Mouse (Mus musculus) embryonic stem cell, embryonic (primary cell): ENCODE results near the gene 4933406M09Rik.

Source experiments
- CTCF ChIA-PET, 4 experiments: fragments of 300-600 bp in 2 of 4; fragments of 350-600 bp in 2 of 4; sonication (Branson Sonifier 250); formaldehyde crosslinking; loops; one replicate each; lab custom pipeline; 2022; ENCODE audit warnings: inconsistent platforms in 2 of 4; lab: Charles Lee
- POLR2A ChIA-PET, 4 experiments: fragments of 300-600 bp in 2 of 4; fragments of 350-600 bp in 2 of 4; sonication (Branson Sonifier 250); formaldehyde crosslinking; loops; one replicate each; lab custom pipeline; 2022; ENCODE audit warnings: antibody characterized with exemption in 4 of 4, inconsistent platforms in 1 of 4; lab: Charles Lee

4933406M09Rik gene

DNA sequence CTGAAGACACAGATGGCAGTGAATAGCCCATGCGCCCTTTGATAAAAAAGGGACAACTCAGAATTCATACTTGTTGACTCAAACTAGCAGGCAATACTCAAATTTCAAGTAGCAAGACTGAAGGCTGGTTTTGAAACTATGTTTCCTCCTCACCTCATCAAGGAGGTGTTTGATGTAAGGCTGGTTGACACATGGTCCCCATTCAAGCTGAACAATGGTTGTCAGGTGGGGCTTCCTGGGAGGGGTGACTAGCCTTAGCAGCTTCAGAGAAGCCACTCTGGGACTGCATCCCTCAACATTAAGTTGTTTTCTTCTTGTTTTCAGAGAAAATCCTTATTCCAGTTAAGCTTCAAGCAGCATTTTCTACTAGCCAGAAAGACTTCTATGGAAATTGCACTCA lies at the start of gene 4933406M09Rik:
4933406M09Rik (plus strand) TSS at position 275 of the 400 bp plus-strand sequence.
- ChIA-PET CTCF (no interaction called here), POLR2A (interaction anchor here in 2 of 4 experiments (1.0 to 1.4 kb wide), 2 partner anchors 16 to 20 kb away, joined by 3 to 4 read pairs; partner anchors contain the start of gene Cyb5r1 (in 1 of the 2))

DNA sequence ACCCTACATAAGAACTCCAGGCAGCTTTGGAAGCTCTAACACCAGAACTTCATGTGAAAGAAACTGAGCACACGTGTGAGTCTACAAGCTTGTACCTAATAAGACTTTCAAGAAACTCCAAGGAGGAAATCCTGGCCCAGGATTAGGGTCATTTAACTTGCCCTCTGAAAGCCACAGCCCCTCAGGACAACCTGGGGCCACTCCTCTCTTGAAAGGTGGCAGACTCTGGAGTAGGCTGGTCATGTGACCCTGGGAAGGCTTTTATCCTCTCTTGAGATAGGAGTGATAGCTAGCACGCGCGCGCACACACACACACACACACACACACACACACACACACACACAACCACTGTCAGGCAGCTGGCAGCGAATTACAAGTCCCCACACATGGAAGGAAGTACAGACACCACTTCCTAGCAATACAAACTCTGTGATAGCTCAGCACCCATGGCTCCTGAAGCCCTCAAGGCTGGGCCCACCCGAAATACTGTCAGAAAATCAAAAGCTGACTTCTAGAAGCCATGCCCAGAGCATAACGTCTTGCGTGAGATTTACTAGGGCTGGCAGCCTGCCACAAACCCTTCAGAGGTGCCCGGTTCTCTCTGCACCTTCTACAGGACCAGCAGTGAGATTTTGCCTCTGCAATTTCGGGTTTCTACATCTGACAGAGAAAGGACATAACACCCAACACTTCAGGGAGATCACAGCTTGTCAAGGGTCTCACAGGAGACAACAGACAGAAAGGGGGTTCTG lies 48.6 kb upstream of the 4933406M09Rik start:
- ChIA-PET CTCF (interaction anchor here (0.5 to 1.9 kb wide), 11 partner anchors 8 to 479 kb away, joined by 3 to 7 read pairs (median 4); partner anchors contain the start of gene Rabif (in 1 of the 4)), POLR2A (interaction anchor here (0.7 to 2.1 kb wide), 20 partner anchors 8 to 667 kb away, joined by 3 to 8 read pairs (median 4); partner anchors contain the start of gene Btg2 (in 1 of the 4))

DNA sequence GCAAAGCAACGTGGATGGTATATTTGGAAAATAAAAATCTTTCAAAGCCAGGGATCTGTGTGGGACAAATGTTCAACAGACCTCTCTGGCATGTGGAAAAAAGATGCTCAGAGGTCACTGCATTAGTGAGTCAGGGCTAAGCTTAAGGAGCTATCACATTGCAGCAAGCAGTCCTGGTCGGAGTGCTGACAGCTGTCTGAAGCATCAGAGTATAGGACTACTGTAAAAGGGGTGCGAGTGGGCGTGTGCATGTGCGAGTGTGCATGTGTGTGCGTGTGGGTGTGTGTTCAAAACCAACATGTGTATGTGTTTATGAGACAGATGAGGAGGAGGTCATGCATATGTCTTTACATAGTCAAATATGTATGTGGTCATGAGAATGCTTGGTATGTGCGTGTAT lies 46.6 kb upstream of the 4933406M09Rik start:
- ChIA-PET POLR2A (interaction anchor here in 2 of 4 experiments (0.9 to 2.1 kb wide), 3 partner anchors 11 to 17 kb away, joined by 3 to 6 read pairs (median 4); no protein-coding TSS in a partner anchor), CTCF (interaction anchor here in 2 of 4 experiments (0.6 to 0.8 kb wide), 2 partner anchors 75 to 228 kb away, joined by 3 read pairs; partner anchors contain the start of gene Chit1 (in 1 of the 2))

DNA sequence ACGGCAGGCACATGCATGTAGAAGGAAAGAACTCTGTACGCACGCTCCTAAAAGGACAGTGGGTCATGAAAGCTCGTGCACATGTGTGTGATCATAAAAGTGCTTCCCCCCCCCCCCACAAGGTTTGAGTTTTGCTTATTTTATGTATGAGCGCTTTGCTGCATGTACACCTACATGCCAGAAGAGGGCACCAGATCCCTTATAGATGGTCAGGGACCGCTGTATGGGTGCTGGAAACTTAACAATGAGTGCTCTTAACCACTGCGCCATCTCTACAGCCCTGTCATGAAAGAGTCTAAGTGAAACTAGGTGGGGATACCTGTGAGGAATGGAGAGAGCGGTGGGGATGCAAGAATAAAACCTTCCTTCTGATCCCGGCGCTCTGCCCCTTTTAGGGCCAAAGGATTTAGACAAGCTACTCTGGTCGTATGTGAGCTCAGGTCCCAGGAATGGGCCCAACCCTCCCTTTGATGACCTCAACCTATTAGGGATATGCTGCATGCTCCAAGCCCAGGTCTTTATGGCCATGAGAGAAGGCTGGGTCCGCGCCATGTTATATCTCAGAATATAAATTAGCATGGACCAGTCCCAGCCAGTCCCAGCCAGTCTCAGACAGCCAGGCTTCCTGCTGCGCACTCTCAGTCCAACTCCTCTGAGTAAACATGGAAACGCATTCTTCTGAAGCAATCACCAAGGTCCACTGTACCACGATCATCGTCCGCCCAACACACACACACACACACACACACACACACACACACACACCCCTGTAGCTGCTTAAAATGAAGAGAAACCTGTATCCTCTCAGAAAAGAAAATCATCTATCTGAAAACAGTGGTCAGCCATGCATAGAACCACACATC lies 45.8 kb upstream of the 4933406M09Rik start:
- POLR2A ChIA-PET, result interaction anchor here in 3 of 4 experiments (0.7 to 2.1 kb wide), 7 partner anchors 11 to 231 kb away, joined by 3 to 6 read pairs (median 3); partner anchors contain the start of gene Klhl12 (in 1 of the 3)
- CTCF ChIA-PET, result interaction anchor here in 3 of 4 experiments (0.6 to 1.0 kb wide), 12 partner anchors 8 to 515 kb away, joined by 3 to 5 read pairs (median 3); partner anchors contain the start of genes Chit1 (in 1 of the 3) and Rabif (in 1 of the 3)

DNA sequence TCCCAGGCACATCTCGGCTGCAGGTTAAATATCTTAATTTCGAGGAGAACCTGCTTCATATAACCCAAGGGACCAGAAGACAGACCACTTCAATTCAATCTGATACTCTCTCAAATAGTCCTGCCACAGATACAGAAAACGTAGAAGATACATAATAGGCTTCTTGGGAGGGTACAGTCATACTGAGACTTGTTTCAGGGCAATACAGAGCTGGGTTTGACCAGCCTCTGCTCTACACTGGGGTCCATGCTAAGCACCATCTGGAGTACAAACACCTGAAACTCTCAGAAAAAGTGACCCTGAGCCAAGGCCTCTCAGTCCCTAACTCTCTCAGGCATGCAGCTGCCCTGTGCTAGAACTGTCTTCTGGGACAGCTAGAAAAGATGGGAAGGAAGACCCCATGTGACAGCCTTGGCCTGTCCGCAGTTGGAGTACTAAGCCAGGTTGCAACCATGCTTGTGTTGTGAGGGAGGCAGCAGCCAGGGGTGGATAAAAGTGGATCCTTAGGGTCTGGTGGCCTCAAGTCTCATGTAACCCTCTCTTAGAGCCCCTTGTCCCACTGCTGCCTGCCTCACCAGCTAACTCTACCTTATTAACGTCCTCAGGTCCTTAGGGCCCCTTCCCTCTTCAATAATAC lies 44.0 kb upstream of the 4933406M09Rik start:
- CTCF ChIA-PET, result interaction anchor here in 1 of 4 experiments (1.0 to 1.4 kb wide), 2 partner anchors 10 to 219 kb away, joined by 3 read pairs; no protein-coding TSS in a partner anchor

DNA sequence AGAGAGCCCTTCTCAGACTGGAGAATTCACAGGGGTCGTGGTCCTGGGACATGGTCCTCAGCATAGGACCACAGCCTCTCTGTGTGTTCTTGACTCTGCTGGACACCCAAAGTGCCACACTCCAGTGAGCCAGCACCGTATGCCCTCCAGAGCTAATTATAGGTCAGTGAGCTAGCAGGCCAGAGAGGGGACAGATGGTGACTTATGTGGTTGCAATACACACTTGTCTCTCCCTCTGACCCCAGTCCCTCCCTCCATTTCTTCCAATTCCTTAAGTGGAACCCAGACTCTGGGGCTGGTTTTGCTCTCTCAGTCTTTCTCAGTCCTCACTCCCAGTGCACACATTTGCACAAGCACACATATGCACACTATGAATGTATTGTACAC lies 43.5 kb upstream of the 4933406M09Rik start:
- ChIA-PET CTCF (interaction anchor here in 2 of 4 experiments (0.8 to 1.4 kb wide), 3 partner anchors 10 to 222 kb away, joined by 3 read pairs; no protein-coding TSS in a partner anchor), POLR2A (interaction anchor here in 2 of 4 experiments (0.6 to 5.8 kb wide), 10 partner anchors 12 to 235 kb away, joined by 3 to 41 read pairs (median 4); partner anchors contain the start of genes Cyb5r1 (in 1 of the 2) and Klhl12 (in 1 of the 2))

More for the DNA sequence above, 44.0 kb upstream of the 4933406M09Rik start:
- POLR2A ChIA-PET, result interaction anchor here in 1 of 4 experiments (1.0 to 5.8 kb wide), 5 partner anchors 13 to 151 kb away, joined by 3 to 41 read pairs (median 5); no protein-coding TSS in a partner anchor

DNA sequence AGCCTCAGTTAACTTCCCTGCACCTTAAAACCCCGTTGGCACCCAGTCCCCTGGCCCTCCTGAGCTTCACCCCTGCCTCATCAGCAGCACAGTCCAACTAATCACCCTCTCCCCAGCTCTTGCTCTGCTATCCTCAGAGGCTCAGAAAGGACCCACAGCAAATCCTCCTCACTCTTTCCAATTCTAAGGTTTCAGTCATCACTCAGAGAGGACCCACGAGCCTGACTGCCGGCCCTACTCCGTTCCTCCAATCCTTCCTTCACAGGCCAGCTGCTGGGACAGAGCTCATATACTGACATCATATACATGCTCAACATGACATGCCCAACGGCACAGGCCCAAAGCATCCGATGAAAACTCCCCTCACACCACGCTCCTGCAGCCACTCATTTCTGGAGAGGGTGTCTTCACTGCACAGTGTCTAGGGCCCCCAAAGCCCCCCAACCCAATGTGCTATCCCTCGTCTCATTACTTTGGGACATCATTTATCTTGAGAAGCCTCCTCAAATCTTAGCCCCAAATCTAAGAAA lies 42.9 kb upstream of the 4933406M09Rik start:
- POLR2A ChIA-PET, result interaction anchor here in 3 of 4 experiments (0.5 to 5.8 kb wide), 14 partner anchors 9 to 619 kb away, joined by 3 to 41 read pairs (median 4); partner anchors contain the start of genes Cyb5r1 (in 1 of the 3), Klhl12 (in 1 of the 3) and Ube2t (in 1 of the 3)
- CTCF ChIA-PET, result interaction anchor here in 3 of 4 experiments (0.8 to 1.4 kb wide), 5 partner anchors 11 to 222 kb away, joined by 3 to 5 read pairs (median 3); no protein-coding TSS in a partner anchor

DNA sequence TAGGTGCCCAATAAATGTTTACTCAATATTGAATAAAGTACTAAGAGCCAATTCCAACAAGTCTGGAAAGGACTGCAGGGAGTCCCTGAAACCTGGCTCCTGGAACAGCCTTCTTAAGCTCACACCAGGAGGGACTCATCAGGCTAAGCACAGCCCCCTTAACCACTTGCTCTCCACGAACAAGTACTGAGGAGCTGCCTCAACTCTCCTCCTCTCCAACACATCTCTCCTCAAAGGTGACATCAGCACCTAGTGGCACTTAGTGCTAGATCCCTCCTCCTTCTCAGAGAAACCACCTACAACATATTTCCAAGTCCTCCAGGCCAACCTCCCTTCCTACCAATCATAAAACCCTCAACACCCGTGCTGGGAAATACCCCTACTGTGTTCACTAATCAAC lies 42.2 kb upstream of the 4933406M09Rik start:
- POLR2A ChIA-PET, result interaction anchor here in 3 of 4 experiments (0.6 to 5.8 kb wide), 18 partner anchors 9 to 919 kb away, joined by 3 to 41 read pairs (median 5); partner anchors contain the start of genes Klhl12 (in 2 of the 3), Adipor1 (in 1 of the 3), Cyb5r1 (in 1 of the 3) and Sox13 (in 1 of the 3)
- CTCF ChIA-PET, result interaction anchor here (0.6 to 2.0 kb wide), 6 partner anchors 11 to 223 kb away, joined by 3 to 5 read pairs (median 4); no protein-coding TSS in a partner anchor

DNA sequence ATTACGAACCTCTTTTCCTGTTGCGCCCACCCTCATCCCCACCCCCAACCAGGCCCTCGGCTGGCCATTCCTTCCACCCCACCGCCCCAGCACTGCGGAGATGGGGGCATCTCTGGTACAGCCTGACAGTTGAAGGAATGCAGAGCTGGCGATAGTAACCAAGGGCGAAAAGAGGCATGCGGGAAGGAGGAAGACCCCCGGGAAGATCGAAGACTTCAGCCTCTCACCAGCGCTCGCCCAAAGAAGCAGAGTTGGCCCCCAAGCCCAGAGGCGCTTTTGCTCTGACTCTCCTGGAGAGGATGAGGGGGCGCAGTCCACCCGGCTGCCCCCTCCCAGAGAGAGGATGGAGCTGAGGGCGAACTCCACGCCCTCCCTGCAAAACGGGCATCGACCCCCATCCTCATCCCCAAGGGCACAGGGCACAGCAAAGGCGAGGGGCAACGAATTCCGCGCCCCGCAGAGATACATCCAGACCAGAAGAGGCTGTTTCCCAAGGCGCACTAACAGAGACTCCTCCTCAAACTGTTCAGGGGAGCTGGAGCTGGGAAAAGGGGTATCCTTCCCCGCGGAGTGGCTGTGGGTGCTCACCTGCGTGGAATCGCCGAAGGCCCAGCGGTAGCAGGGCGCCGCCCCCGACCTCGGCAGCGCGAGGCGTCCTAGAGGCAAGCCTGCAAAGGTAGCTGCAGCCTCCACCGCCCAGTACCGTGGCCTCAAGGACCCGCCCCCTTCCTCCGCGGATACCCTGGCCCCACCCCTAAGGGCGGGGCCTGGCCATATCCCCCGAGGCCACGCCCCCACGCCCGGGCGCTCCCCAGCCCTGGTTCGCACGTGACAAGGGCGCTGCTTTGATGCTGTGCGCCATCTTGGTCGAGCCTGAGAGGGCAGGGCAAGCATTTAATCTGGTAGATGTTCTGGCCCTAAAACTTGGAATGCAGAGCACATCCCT lies 41.5 kb upstream of the 4933406M09Rik start:
- ChIA-PET POLR2A (interaction anchor here (0.5 to 5.8 kb wide), 54 partner anchors 10 to 1325 kb away, joined by 3 to 41 read pairs (median 4); partner anchors contain the start of genes Klhl12 (in 3 of the 4), Tmem183a (in 2 of the 4), Ube2t (in 2 of the 4) and Adipor1 (in 1 of the 4)), CTCF (interaction anchor here (0.6 to 2.0 kb wide), 12 partner anchors 12 to 278 kb away, joined by 3 to 5 read pairs (median 3); no protein-coding TSS in a partner anchor)

DNA sequence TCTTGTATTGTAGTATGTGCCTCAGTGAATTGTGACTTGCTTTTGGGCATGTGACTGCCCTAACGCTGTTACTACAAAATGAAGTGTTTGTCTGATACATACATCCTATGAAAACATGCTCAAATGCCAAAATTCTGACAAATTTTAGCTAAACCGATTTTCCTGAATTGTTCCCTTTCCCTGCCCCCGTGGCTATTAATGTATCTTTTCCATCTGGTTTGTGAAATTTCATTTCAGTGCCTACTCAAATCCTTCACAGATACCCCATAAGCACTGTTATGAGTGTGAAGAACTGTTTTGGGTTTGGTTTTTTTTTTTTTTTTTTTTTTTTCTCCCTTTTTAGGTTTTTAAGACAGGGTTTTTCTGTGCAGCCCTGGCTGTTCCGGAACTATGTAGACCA lies 40.7 kb upstream of the 4933406M09Rik start:
- ChIA-PET CTCF (interaction anchor here in 2 of 4 experiments (0.6 to 2.0 kb wide), 7 partner anchors 13 to 279 kb away, joined by 3 to 5 read pairs (median 3); no protein-coding TSS in a partner anchor), POLR2A (interaction anchor here (0.6 to 5.8 kb wide), 49 partner anchors 8 to 1325 kb away, joined by 3 to 41 read pairs (median 4); partner anchors contain the start of genes Klhl12 (in 2 of the 4), Tmem183a (in 2 of the 4), Adipor1 (in 1 of the 4) and Btg2 (in 1 of the 4))

DNA sequence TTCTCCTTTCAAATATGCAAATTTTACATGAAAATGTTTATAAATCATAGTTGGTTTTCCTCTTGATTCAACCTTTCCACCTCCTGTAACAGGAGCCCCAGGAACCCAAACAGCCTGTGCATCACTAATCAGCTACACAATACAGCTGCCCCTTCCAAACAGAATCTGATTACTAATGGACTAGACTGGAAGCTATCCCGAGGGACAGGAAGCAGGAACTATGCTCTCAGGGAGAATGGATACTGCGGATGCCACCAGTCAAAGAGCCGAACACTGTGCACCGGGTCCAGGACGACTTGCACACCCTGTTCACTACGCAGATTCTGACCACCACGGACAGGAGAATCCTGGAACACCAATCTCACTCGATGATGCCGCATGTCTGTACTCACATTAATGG lies 37.9 kb upstream of the 4933406M09Rik start:
- CTCF ChIA-PET, result no interaction called here
- POLR2A ChIA-PET, result no interaction called here

DNA sequence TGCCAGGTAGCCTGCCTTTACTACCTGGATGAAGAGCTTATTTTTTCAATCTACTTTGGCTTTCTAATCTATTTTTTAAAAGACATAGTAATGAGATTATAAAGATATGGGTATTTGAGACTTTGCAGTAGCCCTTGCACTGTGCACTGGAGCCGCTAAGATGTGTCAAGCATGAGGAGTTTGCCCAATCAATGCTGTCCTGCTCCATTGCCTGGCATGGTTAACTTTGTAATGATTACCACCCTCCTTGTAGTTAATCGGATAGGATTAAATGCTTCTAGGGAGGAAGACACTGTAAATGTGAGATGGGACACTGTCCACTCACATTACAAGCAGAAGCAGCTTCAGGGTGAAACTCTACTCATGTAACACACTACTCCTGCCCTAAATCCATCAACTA lies 32.4 kb upstream of the 4933406M09Rik start:
- POLR2A ChIA-PET, result interaction anchor here in 3 of 4 experiments (0.6 to 4.8 kb wide), 14 partner anchors 9 to 251 kb away, joined by 3 to 41 read pairs (median 3); partner anchors contain the start of genes Klhl12 (in 2 of the 3), Adipor1 (in 1 of the 3) and Ppfia4 (in 1 of the 3)

DNA sequence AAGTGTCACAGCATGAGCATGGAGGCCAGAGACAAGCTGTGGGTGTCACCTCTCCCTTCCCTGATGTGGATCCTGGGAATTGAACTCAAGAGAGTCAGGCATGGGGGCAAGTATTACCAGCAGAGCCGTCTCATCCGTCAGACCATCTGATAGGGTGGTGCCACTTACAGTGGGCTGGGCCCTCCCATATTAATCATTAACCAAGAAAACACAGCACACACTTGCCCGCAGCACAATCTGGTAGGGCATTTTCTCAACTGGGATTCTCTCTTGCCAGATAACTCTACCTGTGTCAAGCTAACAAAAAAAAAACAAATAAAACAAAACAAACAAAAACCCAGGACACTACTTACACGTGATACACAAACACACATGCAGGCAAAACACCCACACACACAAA lies 28.3 kb upstream of the 4933406M09Rik start:
- ChIA-PET CTCF (no interaction called here), POLR2A (interaction anchor here in 1 of 4 experiments (1.7 kb wide), 1 partner anchor 15 kb away, joined by 4 read pairs; no protein-coding TSS in a partner anchor)

More for the DNA sequence above, 32.4 kb upstream of the 4933406M09Rik start:
- CTCF ChIA-PET, result interaction anchor here in 1 of 4 experiments (0.5 kb wide), 1 partner anchor 62 kb away, joined by 3 read pairs; the partner anchor contains the start of gene Adipor1

DNA sequence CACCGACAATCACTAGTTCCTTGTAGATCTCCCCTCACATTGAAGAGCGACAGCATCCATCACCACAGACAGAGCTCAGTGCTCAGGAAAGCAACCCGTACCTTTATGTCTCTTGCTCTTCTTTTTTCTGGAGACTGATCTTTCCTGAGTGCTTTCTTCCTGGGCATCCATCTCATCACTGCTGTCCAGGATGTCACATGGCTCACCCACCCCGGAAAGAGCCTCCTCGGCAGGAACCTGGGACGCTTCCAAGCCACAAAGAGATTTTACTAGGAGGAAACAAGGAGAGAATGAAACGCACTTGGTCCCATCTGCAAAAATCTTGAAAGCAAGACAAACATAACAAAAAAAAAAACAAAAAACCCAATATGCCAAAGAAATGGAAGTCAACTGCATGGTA lies 25.1 kb upstream of the 4933406M09Rik start:
- POLR2A ChIA-PET, result interaction anchor here in 3 of 4 experiments (0.6 to 3.0 kb wide), 21 partner anchors 9 to 574 kb away, joined by 3 to 9 read pairs (median 4); partner anchors contain the start of genes Adipor1 (in 2 of the 3), Klhl12 (in 2 of the 3) and Cyb5r1 (in 1 of the 3)
- CTCF ChIA-PET, result interaction anchor here in 2 of 4 experiments (0.5 to 1.0 kb wide), 2 partner anchors 86 to 472 kb away, joined by 3 to 5 read pairs; no protein-coding TSS in a partner anchor
